Mouse (Mus musculus): ENCODE results near the gene Abcg3.
"Not testable (repeated sequence)": the region's sequence is repeated elsewhere in the genome, so short reads cannot be mapped to it uniquely, and the experiment has no call there.

The Abcg3 gene

GRCm38 (mm10) chr5:104982535-104982934 is at the start of gene Abcg3:
TSS of gene Abcg3 (minus strand) at chr5:104982718.
- no peak for DNase-seq

DNA sequence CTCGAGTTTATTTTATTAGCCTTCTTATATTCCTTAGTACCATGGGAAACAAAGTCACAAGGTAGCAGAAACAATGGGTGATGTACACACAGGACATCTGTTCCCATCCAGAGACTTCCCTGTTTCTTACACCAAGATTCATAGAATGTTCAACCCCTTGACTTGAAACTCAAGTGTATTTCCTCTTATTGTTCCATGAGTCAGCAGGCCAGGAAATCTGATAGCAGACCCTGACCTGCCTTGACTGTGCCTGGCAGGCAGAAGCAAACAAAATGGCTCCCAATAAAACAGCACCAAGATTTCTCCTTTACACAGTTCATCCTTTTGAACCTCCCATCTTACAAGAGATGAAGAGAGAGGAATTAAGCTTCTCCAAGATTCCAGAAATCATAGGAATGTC is 30.0 kb upstream of the Abcg3 start:
- no peak for DNase-seq

- DNase-seq = no peak
Observed at GRCm38 (mm10) chr5:105011570-105011969, 29.1 kb upstream of the Abcg3 start.

GRCm38 (mm10) chr5:105010376-105010775 is 27.9 kb upstream of the Abcg3 start:
- DNase-seq = no peak

- no peak for DNase-seq
Observed at GRCm38 (mm10) chr5:104989411-104989810, 6.9 kb upstream of the Abcg3 start.

DNA sequence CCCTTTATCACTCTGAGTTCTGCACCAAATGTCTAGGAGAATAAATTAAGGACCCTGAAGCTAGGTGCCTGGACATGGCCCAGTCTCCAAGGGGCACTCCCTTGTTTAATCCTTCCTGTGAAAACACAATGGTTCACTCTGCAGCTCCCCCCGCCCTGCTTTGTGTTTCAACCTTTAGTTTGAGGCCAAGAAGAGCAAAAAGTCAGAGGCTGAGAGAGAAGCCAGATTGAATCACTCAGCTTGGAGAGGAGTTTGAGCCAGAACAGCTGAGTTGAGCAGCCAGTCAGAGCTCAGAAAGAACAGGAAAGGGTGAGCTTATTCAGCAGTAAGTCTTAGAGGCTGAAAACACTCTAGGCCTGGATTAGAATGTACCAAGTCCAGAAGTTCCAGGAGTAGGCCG is 5.5 kb upstream of the Abcg3 start:
- DNase-seq = no peak

DNA sequence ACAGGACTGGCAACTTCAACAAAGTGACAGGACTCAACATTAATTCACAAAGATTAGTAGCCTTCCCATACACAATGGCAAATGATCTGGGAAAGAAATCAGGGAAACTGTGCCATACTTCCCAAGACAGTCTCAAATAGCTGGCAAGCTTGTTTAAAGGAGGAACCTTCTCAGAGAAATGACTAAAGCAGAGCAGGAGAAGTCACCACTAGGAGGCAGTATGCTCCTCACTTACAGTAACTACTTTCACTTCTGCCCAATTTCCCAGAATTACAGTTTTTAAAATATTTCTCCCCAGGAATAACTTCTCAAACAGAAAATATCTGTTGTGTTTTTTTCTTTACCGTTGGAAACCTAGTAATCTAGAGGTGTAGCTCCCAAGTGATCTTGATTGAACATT is 4.2 kb upstream of the Abcg3 start:
- DNase-seq = peak; percentile 3

DNA sequence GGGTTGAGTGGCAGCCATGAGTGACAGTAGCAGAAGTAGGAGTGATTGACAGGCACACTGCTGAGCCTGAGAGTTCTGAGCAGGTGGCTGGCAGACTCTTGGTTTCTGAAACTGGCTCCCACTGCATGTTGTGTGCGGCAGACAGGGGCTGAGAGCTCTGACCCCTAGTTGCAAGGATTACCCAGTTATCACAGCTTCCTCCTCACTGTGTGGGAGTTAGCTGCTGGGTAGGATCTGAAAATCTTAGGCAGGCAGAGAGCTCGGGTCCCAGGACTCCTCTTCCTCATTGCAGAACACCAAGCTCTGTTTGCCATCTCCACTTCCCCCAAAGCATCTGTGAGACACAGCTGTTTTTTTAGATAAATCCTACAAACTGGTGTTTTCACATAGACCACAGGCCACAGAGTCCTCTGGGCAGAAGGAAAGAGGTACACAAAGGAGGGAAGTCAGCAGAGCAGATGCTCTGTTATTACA is 3.4 kb downstream of the Abcg3 start:
- DNase-seq = no peak

- no peak for DNase-seq
Observed at GRCm38 (mm10) chr5:104958141-104958793, 24.3 kb downstream of the Abcg3 start.

GRCm38 (mm10) chr5:104955208-104955607 is 27.3 kb downstream of the Abcg3 start:
- DNase-seq = no peak

DNA sequence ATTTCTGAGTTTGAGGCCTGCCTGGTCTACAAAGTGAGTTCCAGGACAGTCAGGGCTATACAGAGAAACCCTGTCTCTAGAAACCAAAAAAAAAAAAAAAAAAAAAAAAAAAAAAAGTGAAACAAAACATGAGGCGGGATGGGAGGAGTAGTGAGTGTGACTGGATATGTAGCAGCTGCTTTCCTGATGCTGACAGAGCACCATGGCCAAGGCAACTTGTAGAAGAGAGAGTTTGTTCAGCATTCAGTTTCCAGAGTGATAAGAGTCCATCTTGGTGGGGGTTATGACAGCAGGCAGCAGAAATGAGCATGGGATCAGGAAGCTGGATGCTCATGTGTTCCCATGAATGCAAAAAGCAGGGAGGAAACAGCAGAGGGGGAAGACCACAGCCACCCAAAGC is 35.6 kb downstream of the Abcg3 start:
- DNase-seq = no peak

DNA sequence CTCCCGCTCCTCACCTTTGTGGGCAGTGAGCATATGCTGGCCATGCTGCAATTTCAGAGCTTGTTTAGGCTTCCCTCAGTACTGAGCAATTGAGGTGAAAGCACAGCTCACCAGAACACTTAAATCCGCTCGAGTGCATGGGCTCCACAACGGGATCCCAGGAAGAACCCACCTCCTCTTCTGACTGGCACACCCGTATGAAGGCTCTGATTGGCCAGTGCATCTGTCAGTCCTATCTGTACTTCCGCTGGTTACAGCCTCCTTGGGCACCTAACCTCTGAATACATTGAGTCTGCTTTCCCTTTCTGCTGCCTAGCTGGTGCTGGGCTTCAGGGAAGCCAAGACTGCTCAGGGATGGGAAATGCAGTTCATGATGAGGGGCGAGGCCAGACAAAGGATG is 48.4 kb downstream of the Abcg3 start:
- DNase-seq = no peak

- not testable (repeated sequence) for DNase-seq
Observed at GRCm38 (mm10) chr5:104906556-104906955, 76.0 kb downstream of the Abcg3 start.

All from cerebellum, adult 9-11 months (tissue).